Mouse (Mus musculus) CD4-positive naive resting alpha-beta T cell, adult 57 days (primary cell): Measurements from ENCODE around the gene Gm10217. TPM values are rescaled to one million over a fixed set of nuclear protein-coding genes. Genes with fewer than 3 reads are reported as not detected.

Experiments
- total RNA-seq: library from RNA; stranded (reverse); gene quantifications from one replicate; pipeline ENCODE4 v1.2.4, GENCODE M21; 2023

Gm10217 gene
- total RNA-seq: not detected

DNA sequence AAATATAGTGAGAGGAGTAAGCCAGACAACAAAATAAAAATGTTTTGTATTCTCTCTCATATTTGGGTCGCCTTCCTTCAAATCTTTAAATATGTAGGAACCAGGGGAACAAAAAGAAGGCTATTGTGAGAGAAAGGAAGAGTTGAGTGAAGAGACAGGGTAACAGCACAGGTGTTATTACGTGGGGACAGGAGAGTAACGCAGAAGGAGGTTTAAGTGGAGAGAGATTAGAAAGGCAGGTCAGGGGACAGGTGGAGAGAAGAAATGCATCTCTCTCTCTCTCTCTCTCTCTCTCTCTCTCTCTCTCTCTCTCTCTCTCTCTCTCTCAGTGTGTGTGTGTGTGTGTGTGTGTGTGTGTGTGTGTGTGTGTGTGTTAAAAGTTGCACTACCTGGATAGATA, at the start of gene Gm10217:
Gm10217 (plus strand) TSS at position 301 of the 400 bp plus-strand sequence.

Other genes starting within 250 kb of the Gm10217 start
- gene Fam155a, start 93.1 kb upstream of the Gm10217 start, total RNA-seq: not detected
- 4.6 TPM for gene Lig4, start 113.4 kb downstream of the Gm10217 start, total RNA-seq
- 15.1 TPM for gene Abhd13, start 113.5 kb downstream of the Gm10217 start, total RNA-seq
- 1.3 TPM for gene Tnfsf13b, start 142.2 kb downstream of the Gm10217 start, total RNA-seq